ENCODE assay signal across 10 mouse cellular contexts in genomic region chr13:45931891-45932290, GRCm38 (mm10). TPM values are rescaled to one million over a fixed set of nuclear protein-coding genes. Genes with fewer than 3 reads are reported as not detected.
DNase-seq lines count a peak whose midpoint lies in the region; TF ChIP-seq lines count a peak whose summit lies in the region.
"Had no signal": no experiment of that assay in that cellular context is flagged by ENCODE, and none has a peak within 500 bp of the region (broad histone marks: within the 10 kb centered on the region; RNA-seq: fewer than 3 reads in every experiment).

No protein-coding gene starts in this region.

- peak; percentile 49 for TF ChIP-seq CTCF in left cerebral cortex, adult 2 months (IDR thresholded peaks at IDR 0.05)
- no peak for TF ChIP-seq CTCF in embryonic fibroblast, embryonic 13.5 days (IDR thresholded peaks at IDR 0.05; ENCODE audit: borderline replicate concordance, insufficient read depth, low read length)

- intact Hi-C loops in left cerebral cortex, adult 2 months (cut with DNase I), result no loop called here
- intact Hi-C loops in left cerebral cortex, postnatal 4 days (cut with DNase I), result no loop called here

- DNase-seq in adrenal gland, postnatal 14 days, result peak; percentile 62
- DNase-seq in adrenal gland, adult 8-10 months, result no peak
- no peak for DNase-seq in left cerebral cortex, adult 2 months (ENCODE audit: extremely low spot score in 1 of 2, low spot score in 2 of 2)
- no peak for DNase-seq in left cerebral cortex, postnatal 4 days
- peak; percentile 33 to 45 for DNase-seq in CD8-positive naive resting alpha-beta T cell, adult 2 months (ENCODE audit: low read depth in 2 of 2, low spot score in 2 of 2)
- DNase-seq in right cerebral cortex, adult 18-20 months, result no peak
- DNase-seq in layer of hippocampus, postnatal 36 days, result no peak
- DNase-seq: gastrocnemius, postnatal 14 days had no signal

- no peak overlapping the region for H3K27ac ChIP-seq in left cerebral cortex, adult 2 months
- peak overlapping the region; percentile 69 for H3K27ac ChIP-seq in embryonic fibroblast, embryonic 13.5 days (ENCODE audit: insufficient read depth, low read length)
- H3K27ac ChIP-seq: midbrain, embryonic 12.5 days had no signal

- peaks cover 4% of the 10 kb centered on the region; the same call in 1 of the 2 replicates for H3K4me1 ChIP-seq in embryonic fibroblast, embryonic 13.5 days (ENCODE audit: control insufficient read depth, insufficient read depth, low read length)

- H3K4me3 ChIP-seq in left cerebral cortex, adult 2 months, result no peak overlapping the region
- H3K4me3 ChIP-seq in embryonic fibroblast, embryonic 13.5 days (ENCODE audit: insufficient read depth, low read length), result no peak overlapping the region
- H3K4me3 ChIP-seq: midbrain, embryonic 12.5 days had no signal

- TF ChIP-seq POLR2A in embryonic fibroblast, embryonic 13.5 days (IDR thresholded peaks at IDR 0.05; ENCODE audit: low read depth, low read length), result no peak

RNA-seq across cellular contexts. Expression of gene Atxn1, which starts 32.9 kb away (rescaled TPM):
- total RNA-seq in adrenal gland, postnatal 14 days (2021), result 32.4 and 34.6 TPM in 2 replicates
- 10 to 100 TPM; 32.0 to 59.9 (median 48.1) TPM for total RNA-seq in adrenal gland, adult 8-10 months (2022)
- 100 to 1,000 TPM; 152 to 197 TPM for total RNA-seq in left cerebral cortex, adult 2 months (2021)
- total RNA-seq in left cerebral cortex, postnatal 4 days (2021), result 100 to 1,000 TPM in 1 of 2 experiments, 10 to 100 TPM in 1; 91.3 to 126 TPM
- 55.8 and 59.3 TPM in 2 replicates for polyA plus RNA-seq in embryonic fibroblast, embryonic 13.5 days (2011; ENCODE audit: insufficient read length, low read depth, missing spikeins)
- 100 to 1,000 TPM; 126 to 156 TPM for total RNA-seq in layer of hippocampus, postnatal 36 days (2021)

Comparison
In these comparisons a context has a peak if more than half of its experiments do, and no peak if none do; other contexts are left out.
1. DNase-seq: peak in adrenal gland, postnatal 14 days (single experiment) and CD8-positive naive resting alpha-beta T cell, adult 2 months (2 of 2); none in adrenal gland, adult 8-10 months (single experiment), left cerebral cortex, adult 2 months (0 of 2), left cerebral cortex, postnatal 4 days (single experiment), right cerebral cortex, adult 18-20 months (single experiment) and layer of hippocampus, postnatal 36 days (0 of 2).